Mouse (Mus musculus): ENCODE results near the gene Gm44973. TPM values are rescaled to one million over a fixed set of nuclear protein-coding genes. Genes with fewer than 3 reads are reported as not detected.

The Gm44973 gene
- polyA plus RNA-seq, 1 experiment from 2014 or later, result not detected

Other genes starting within 250 kb of the Gm44973 start
- gene Fam71e2, start 244.2 kb upstream of the Gm44973 start, polyA plus RNA-seq (2014; fragmentation: Nextera tagmentation; extraction: Ambion mirVana), result not detected in 2 replicates
- not detected in 2 replicates for gene Il11, start 232.6 kb upstream of the Gm44973 start, polyA plus RNA-seq (2014; fragmentation: Nextera tagmentation; extraction: Ambion mirVana)
- gene Tmem190, start 232.6 kb upstream of the Gm44973 start, polyA plus RNA-seq (2014; fragmentation: Nextera tagmentation; extraction: Ambion mirVana), result not detected in 2 replicates
- gene Tmem238, start 225.8 kb upstream of the Gm44973 start, polyA plus RNA-seq (2014; fragmentation: Nextera tagmentation; extraction: Ambion mirVana), result 3.0 and 3.7 TPM in 2 replicates
- gene Rpl28, start 222.6 kb upstream of the Gm44973 start, polyA plus RNA-seq (2014; fragmentation: Nextera tagmentation; extraction: Ambion mirVana), result 179 and 188 TPM in 2 replicates
- gene Ube2s, start 202.9 kb upstream of the Gm44973 start, polyA plus RNA-seq (2014; fragmentation: Nextera tagmentation; extraction: Ambion mirVana), result 237 and 408 TPM in 2 replicates
- gene Shisa7, start 170.8 kb upstream of the Gm44973 start, polyA plus RNA-seq (2014; fragmentation: Nextera tagmentation; extraction: Ambion mirVana), result 0.05 TPM in 1 of 2 replicates, not detected in the other
- 4.2 and 4.3 TPM in 2 replicates for gene Isoc2b, start 145.2 kb upstream of the Gm44973 start, polyA plus RNA-seq (2014; fragmentation: Nextera tagmentation; extraction: Ambion mirVana)
- gene Isoc2a, start 138.3 kb upstream of the Gm44973 start, polyA plus RNA-seq (2014; fragmentation: Nextera tagmentation; extraction: Ambion mirVana), result 1.1 and 1.5 TPM in 2 replicates
- 0.20 TPM in 1 of 2 replicates, not detected in the other for gene Gm36210, start 109.0 kb upstream of the Gm44973 start, polyA plus RNA-seq (2014; fragmentation: Nextera tagmentation; extraction: Ambion mirVana)
- gene Zfp628, start 100.3 kb upstream of the Gm44973 start, polyA plus RNA-seq (2014; fragmentation: Nextera tagmentation; extraction: Ambion mirVana), result 2.1 and 3.1 TPM in 2 replicates
- gene Nat14, start 93.5 kb upstream of the Gm44973 start, polyA plus RNA-seq (2014; fragmentation: Nextera tagmentation; extraction: Ambion mirVana), result 4.4 and 5.1 TPM in 2 replicates
- 1.4 and 1.9 TPM in 2 replicates for gene Ssc5d, start 89.7 kb upstream of the Gm44973 start, polyA plus RNA-seq (2014; fragmentation: Nextera tagmentation; extraction: Ambion mirVana)
- gene Sbk2, start 51.1 kb upstream of the Gm44973 start, polyA plus RNA-seq (2014; fragmentation: Nextera tagmentation; extraction: Ambion mirVana), result 6.8 and 8.1 TPM in 2 replicates
- 0.42 and 0.80 TPM in 2 replicates for gene Sbk3, start 44.3 kb upstream of the Gm44973 start, polyA plus RNA-seq (2014; fragmentation: Nextera tagmentation; extraction: Ambion mirVana)
- gene Zfp579, start 19.3 kb upstream of the Gm44973 start, polyA plus RNA-seq (2014; fragmentation: Nextera tagmentation; extraction: Ambion mirVana), result 29.8 and 33.5 TPM in 2 replicates
- gene Zfp524, start 1.1 kb upstream of the Gm44973 start, polyA plus RNA-seq (2014; fragmentation: Nextera tagmentation; extraction: Ambion mirVana), result 12.6 and 13.6 TPM in 2 replicates
- 23.4 and 23.8 TPM in 2 replicates for gene Fiz1, start 799 bp upstream of the Gm44973 start, polyA plus RNA-seq (2014; fragmentation: Nextera tagmentation; extraction: Ambion mirVana)
- gene Zfp865, start 4.9 kb downstream of the Gm44973 start, polyA plus RNA-seq (2014; fragmentation: Nextera tagmentation; extraction: Ambion mirVana), result 4.4 and 4.9 TPM in 2 replicates
- gene Ccdc106, start 5.1 kb downstream of the Gm44973 start, polyA plus RNA-seq (2014; fragmentation: Nextera tagmentation; extraction: Ambion mirVana), result 0.73 and 1.9 TPM in 2 replicates
- gene 4632433K11Rik, start 18.6 kb downstream of the Gm44973 start, polyA plus RNA-seq (2014; fragmentation: Nextera tagmentation; extraction: Ambion mirVana), result not detected in 2 replicates
- gene Zfp784, start 22.9 kb downstream of the Gm44973 start, polyA plus RNA-seq (2014; fragmentation: Nextera tagmentation; extraction: Ambion mirVana), result 5.6 TPM in 2 replicates
- gene Zfp580, start 36.0 kb downstream of the Gm44973 start, polyA plus RNA-seq (2014; fragmentation: Nextera tagmentation; extraction: Ambion mirVana), result 21.9 and 22.0 TPM in 2 replicates
- 46.8 and 66.2 TPM in 2 replicates for gene U2af2, start 46.6 kb downstream of the Gm44973 start, polyA plus RNA-seq (2014; fragmentation: Nextera tagmentation; extraction: Ambion mirVana)
- 50.6 and 52.0 TPM in 2 replicates for gene Epn1, start 64.7 kb downstream of the Gm44973 start, polyA plus RNA-seq (2014; fragmentation: Nextera tagmentation; extraction: Ambion mirVana)
- not detected in 2 replicates for gene Rfpl4, start 101.5 kb downstream of the Gm44973 start, polyA plus RNA-seq (2014; fragmentation: Nextera tagmentation; extraction: Ambion mirVana)
- 2.2 and 2.5 TPM in 2 replicates for gene Rasl2-9, start 110.5 kb downstream of the Gm44973 start, polyA plus RNA-seq (2014; fragmentation: Nextera tagmentation; extraction: Ambion mirVana)
- 0.01 TPM in 1 of 2 replicates, not detected in the other for gene Vmn1r55, start 134.2 kb downstream of the Gm44973 start, polyA plus RNA-seq (2014; fragmentation: Nextera tagmentation; extraction: Ambion mirVana)
- gene Vmn1r56, start 181.3 kb downstream of the Gm44973 start, polyA plus RNA-seq (2014; fragmentation: Nextera tagmentation; extraction: Ambion mirVana), result not detected in 2 replicates
- gene Vmn1r57, start 203.0 kb downstream of the Gm44973 start, polyA plus RNA-seq (2014; fragmentation: Nextera tagmentation; extraction: Ambion mirVana), result not detected in 2 replicates